Mouse (Mus musculus): ENCODE measurements around the gene Irs1. TPM values are rescaled to one million over a fixed set of nuclear protein-coding genes. Genes with fewer than 3 reads are reported as not detected.

The Irs1 gene
- polyA plus RNA-seq, 1 experiment from 2014 or later, result 9.3 TPM

DNA sequence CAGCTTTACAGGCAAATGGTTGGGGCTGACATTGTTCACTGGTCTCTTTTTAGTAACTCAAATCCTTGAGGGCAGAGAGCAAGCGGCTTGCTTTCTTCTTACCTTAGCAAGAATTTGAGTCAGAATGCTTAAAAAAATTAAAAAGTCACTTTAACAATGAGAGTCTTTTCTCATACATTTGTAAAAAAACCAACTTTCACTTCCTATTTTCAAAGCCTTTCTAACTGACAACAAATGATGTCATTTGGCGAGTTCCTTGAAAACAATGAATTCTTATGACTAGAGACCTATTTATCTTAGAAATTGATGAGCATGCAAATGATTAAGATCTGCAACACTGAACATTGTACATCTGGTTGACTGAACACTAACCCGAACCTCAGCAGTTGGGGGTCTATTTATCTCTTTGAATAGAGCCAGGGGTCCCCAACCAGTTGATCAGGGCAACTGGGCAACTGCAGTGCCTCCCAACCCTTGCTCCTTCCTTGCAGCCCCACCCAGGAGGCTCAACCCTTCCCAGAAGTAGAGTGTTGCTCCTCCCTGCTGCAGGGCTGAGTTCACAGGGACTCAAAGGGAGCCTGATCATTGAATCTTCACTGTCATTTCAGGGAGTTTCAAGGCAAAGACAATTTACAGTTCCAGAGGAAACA, 55.6 kb downstream of the Irs1 start:
- Histone ChIP-seq H3K4me3 (no peak overlapping the region), H3K4me1 (replicated peaks) (peaks cover 3% of the 10 kb centered on the region; the same call in 1 of the 2 replicates), H3K9me3 (no peaks in the 10 kb centered on the region), H3K36me3 (peaks cover 24% of the 10 kb centered on the region), H3K27ac (no peak overlapping the region), H3K27me3 (ENCODE audit: insufficient read depth, poor library complexity, severe bottlenecking) (no peaks in the 10 kb centered on the region)
- WGBS, result 65% methylated on average over 3 of the region's 3 CpGs
- no peak for DNase-seq (ENCODE audit: low spot score)

- Histone ChIP-seq H3K27ac (no peak overlapping the region), H3K4me3 (no peak overlapping the region), H3K4me1 (replicated peaks) (peaks cover 3% of the 10 kb centered on the region; the same call in 1 of the 2 replicates), H3K36me3 (peaks cover 24% of the 10 kb centered on the region), H3K9me3 (no peaks in the 10 kb centered on the region), H3K27me3 (ENCODE audit: insufficient read depth, poor library complexity, severe bottlenecking) (no peaks in the 10 kb centered on the region)
- DNase-seq (ENCODE audit: low spot score), result no peak
- 95% methylated on average over 3 of the region's 3 CpGs for WGBS
Measured at GRCm38 (mm10) chr1:82234616-82235015, 56.6 kb downstream of the Irs1 start.

GRCm38 (mm10) chr1:82232812-82233211, 58.4 kb downstream of the Irs1 start, which contains the start of gene Gm9747:
Gm9747 (plus strand) TSS chr1:82233112.
- Histone ChIP-seq H3K27me3 (ENCODE audit: insufficient read depth, poor library complexity, severe bottlenecking) (no peaks in the 10 kb centered on the region), H3K9me3 (no peaks in the 10 kb centered on the region), H3K4me3 (no peak within 1 kb of the TSS), H3K27ac (no peak within 1 kb of the TSS), H3K36me3 (peaks cover 24% of the 10 kb centered on the region), H3K4me1 (replicated peaks) (peaks cover 3% of the 10 kb centered on the region; the same call in 1 of the 2 replicates)
- WGBS, result 97% methylated on average over 3 of the region's 3 CpGs
- DNase-seq (ENCODE audit: low spot score), result no peak

- H3K27me3 ChIP-seq (ENCODE audit: insufficient read depth, poor library complexity, severe bottlenecking), result no peaks in the 10 kb centered on the region
- H3K36me3 ChIP-seq, result peaks cover 1% of the 10 kb centered on the region; the same call in 1 of the 2 replicates
- no peak for DNase-seq (ENCODE audit: low spot score)
- H3K4me3 ChIP-seq, result no peak overlapping the region
- no peaks in the 10 kb centered on the region for H3K4me1 ChIP-seq (replicated peaks)
- H3K27ac ChIP-seq, result no peak overlapping the region
- H3K9me3 ChIP-seq, result no peaks in the 10 kb centered on the region
Measured at GRCm38 (mm10) chr1:82228841-82229240, 62.4 kb downstream of the Irs1 start.

DNA sequence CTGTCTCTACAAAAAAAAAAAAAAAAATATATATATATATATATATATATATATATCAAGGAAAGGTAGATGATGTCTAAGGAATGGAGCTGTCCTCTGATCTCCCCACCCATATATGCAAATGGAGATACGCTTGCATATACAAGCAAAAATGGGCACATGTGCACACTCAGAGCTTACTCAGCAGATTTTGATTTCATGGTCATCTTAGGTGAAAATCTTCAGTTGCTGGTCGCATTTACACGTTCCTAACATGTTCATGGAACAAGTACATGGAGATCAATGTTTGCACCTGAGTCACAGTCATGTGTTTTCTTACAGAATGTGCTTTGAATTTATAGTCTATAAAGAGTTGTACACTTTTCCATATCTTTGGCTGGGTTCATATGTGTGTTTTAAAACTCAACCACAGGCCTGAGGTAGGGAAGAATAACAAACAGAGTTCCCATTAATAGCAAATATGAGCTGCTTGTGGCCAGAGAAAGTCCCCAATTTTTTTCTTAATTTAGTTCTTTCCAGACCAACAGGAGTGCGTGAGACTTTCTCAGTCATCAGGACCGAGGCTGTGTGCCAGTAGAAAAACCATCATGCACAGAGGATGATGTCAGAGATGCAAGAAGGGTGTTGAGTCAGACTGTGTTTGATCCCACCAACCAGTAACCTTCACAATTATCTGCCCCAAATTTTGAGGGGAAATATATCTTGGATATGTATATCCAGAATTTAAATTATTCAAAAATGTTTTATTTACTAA, 68.0 kb downstream of the Irs1 start:
- WGBS, result 89% methylated on average over 5 of the region's 5 CpGs
- no peaks in the 10 kb centered on the region for H3K9me3 ChIP-seq

DNA sequence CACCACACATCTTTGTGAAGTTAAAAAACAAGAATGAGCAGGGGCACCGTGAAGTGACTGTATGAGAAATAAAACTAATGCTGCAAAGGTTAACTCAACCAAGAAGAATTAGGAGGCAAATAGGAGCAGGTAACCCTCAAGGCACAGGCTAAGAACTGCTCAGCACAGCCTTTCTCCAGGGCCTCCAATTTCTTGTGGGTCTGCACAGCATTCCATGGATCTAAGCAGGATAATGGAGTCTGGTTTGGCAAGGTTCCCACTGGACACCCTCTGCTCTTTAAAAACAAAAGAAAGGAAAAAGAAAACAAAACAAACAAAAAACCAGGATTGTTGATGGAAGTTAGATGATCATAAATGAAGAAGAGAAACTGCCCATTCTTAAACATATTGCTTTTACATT, 69.8 kb downstream of the Irs1 start:
- no peak for DNase-seq (ENCODE audit: low spot score)
- no peaks in the 10 kb centered on the region for H3K36me3 ChIP-seq
- 80% methylated on average over 1 of the region's 1 CpGs for WGBS
- H3K4me3 ChIP-seq, result no peak overlapping the region
- no peaks in the 10 kb centered on the region for H3K27me3 ChIP-seq (ENCODE audit: insufficient read depth, poor library complexity, severe bottlenecking)
- H3K9me3 ChIP-seq, result no peaks in the 10 kb centered on the region
- 0 out of 2 replicates have a peak overlapping the region, but pooled peaks have one; percentile 30 for H3K27ac ChIP-seq
- H3K4me1 ChIP-seq (replicated peaks), result peaks cover 9% of the 10 kb centered on the region

More for the DNA sequence above, 68.0 kb downstream of the Irs1 start:
- no peak overlapping the region for H3K4me3 ChIP-seq
- DNase-seq (ENCODE audit: low spot score), result no peak
- H3K4me1 ChIP-seq (replicated peaks), result peaks cover 9% of the 10 kb centered on the region
- H3K36me3 ChIP-seq, result no peaks in the 10 kb centered on the region
- H3K27ac ChIP-seq, result no peak overlapping the region
- H3K27me3 ChIP-seq (ENCODE audit: insufficient read depth, poor library complexity, severe bottlenecking), result no peaks in the 10 kb centered on the region

DNA sequence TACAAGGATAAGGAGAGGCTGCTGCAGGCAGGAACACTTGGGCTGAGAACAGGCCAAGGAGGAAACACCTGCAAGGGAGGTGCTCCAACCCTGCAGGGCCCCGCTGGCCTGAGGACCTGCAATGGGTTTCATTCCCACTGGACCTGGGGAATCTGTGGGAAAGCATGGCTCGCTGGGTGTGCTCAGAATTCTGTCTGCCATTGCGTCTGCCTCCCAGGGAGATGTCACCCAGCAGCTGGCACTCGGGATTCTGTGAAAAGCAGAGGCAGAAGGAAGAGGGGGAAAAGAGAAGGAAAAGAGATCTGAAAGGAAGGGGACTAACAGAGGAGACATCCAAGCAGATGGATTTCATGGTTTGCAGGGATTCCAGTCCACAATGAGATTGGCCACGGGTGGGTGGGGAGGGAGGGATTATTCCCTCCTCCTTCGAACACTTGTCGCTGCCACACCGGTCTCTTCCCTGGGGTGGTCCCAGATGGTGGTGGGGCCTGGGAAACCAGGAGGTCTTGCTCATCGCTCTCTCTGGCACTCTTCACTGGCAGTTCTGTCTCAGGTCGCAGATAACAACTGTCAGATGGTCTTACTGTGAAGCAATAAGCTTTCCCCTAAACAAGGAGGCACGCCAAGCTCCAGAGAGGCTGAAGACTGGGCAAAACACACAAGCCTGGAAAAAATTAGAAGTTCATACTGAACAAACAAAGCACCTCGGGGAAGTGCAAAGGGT, 70.4 kb downstream of the Irs1 start:
- H3K4me1 ChIP-seq (replicated peaks), result peaks cover 9% of the 10 kb centered on the region
- no peaks in the 10 kb centered on the region for H3K27me3 ChIP-seq (ENCODE audit: insufficient read depth, poor library complexity, severe bottlenecking)
- WGBS, result 50% methylated on average over 12 of the region's 12 CpGs
- peak; percentile 6 for DNase-seq (ENCODE audit: low spot score)
- H3K9me3 ChIP-seq, result no peaks in the 10 kb centered on the region
- H3K36me3 ChIP-seq, result no peaks in the 10 kb centered on the region
- H3K4me3 ChIP-seq, result no peak overlapping the region
- peak overlapping the region; percentile 56; the same call in 1 of the 2 replicates for H3K27ac ChIP-seq

- no peaks in the 10 kb centered on the region for H3K27me3 ChIP-seq (ENCODE audit: insufficient read depth, poor library complexity, severe bottlenecking)
- H3K9me3 ChIP-seq, result peaks cover 7% of the 10 kb centered on the region; the same call in 1 of the 2 replicates
- no peaks in the 10 kb centered on the region for H3K36me3 ChIP-seq
- WGBS, result 91% methylated on average over 5 of the region's 5 CpGs
- H3K4me1 ChIP-seq (replicated peaks), result no peaks in the 10 kb centered on the region
- DNase-seq (ENCODE audit: low spot score), result no peak
- H3K4me3 ChIP-seq, result no peak overlapping the region
- H3K27ac ChIP-seq, result no peak overlapping the region
Measured at GRCm38 (mm10) chr1:82207511-82207910, 83.7 kb downstream of the Irs1 start.

DNA sequence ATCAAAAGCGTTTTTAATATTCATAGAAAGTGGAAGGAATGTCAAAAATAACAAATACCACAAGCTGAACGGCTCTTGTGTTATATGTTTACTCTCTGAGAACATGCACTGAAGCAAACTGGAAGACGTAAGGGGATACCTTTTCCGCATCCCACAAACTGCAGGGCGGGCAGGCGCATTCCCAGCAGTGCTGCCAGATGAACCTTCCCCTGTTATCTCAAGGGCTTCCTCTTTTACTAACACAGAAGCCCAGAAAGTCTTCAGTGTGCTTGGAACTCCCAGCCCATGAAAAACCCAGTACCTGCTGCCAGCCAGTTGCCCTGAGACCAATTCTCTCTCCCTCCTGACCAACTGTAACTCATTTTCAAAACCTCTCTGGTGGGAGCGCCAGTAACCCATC, 90.6 kb downstream of the Irs1 start:
- H3K27ac ChIP-seq, result peak overlapping the region; percentile 74
- DNase-seq (ENCODE audit: low spot score), result no peak
- peaks cover 18% of the 10 kb centered on the region for H3K4me1 ChIP-seq (replicated peaks)
- no peaks in the 10 kb centered on the region for H3K27me3 ChIP-seq (ENCODE audit: insufficient read depth, poor library complexity, severe bottlenecking)
- H3K4me3 ChIP-seq, result no peak overlapping the region
- H3K9me3 ChIP-seq, result no peaks in the 10 kb centered on the region
- no peaks in the 10 kb centered on the region for H3K36me3 ChIP-seq
- WGBS, result 77% methylated on average over 7 of the region's 7 CpGs

GRCm38 (mm10) chr1:82199918-82200317, 91.3 kb downstream of the Irs1 start:
- DNase-seq (ENCODE audit: low spot score), result no peak
- Histone ChIP-seq H3K27me3 (ENCODE audit: insufficient read depth, poor library complexity, severe bottlenecking) (no peaks in the 10 kb centered on the region), H3K4me3 (no peak overlapping the region), H3K36me3 (no peaks in the 10 kb centered on the region), H3K4me1 (replicated peaks) (peaks cover 18% of the 10 kb centered on the region), H3K27ac (no peak overlapping the region), H3K9me3 (no peaks in the 10 kb centered on the region)
- 57% methylated on average over 1 of the region's 1 CpGs for WGBS

DNA sequence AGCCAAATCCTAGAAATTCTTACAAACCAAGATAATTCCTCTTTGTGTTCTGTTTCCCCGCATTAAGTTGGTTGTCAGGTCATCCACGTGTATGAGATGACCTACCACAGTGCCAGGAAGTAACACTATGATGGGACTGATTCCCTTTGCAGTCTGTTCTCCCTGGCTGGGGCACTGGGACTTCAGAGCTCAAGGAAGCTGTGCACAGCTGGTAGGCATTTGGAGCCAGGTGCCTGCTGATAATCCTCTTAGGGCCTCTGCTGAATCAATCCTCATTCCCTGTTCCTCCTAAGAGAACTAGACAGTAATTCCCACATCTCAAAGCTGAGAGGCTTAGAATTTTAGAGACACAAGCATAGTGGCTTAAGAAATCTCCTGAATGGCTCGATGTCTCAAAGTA, 99.6 kb downstream of the Irs1 start:
- Histone ChIP-seq H3K4me1 (replicated peaks) (no peaks in the 10 kb centered on the region), H3K27me3 (ENCODE audit: insufficient read depth, poor library complexity, severe bottlenecking) (no peaks in the 10 kb centered on the region), H3K4me3 (no peak overlapping the region), H3K9me3 (no peaks in the 10 kb centered on the region), H3K27ac (no peak overlapping the region), H3K36me3 (no peaks in the 10 kb centered on the region)
- no peak for DNase-seq (ENCODE audit: low spot score)
- WGBS, result 50% methylated on average over 3 of the region's 3 CpGs

GRCm38 (mm10) chr1:82189516-82189915, 101.7 kb downstream of the Irs1 start:
- H3K4me3 ChIP-seq, result no peak overlapping the region
- no peaks in the 10 kb centered on the region for H3K27me3 ChIP-seq (ENCODE audit: insufficient read depth, poor library complexity, severe bottlenecking)
- H3K4me1 ChIP-seq (replicated peaks), result no peaks in the 10 kb centered on the region
- WGBS, result 76% methylated on average over 3 of the region's 3 CpGs
- no peak overlapping the region for H3K27ac ChIP-seq
- no peak for DNase-seq (ENCODE audit: low spot score)
- H3K9me3 ChIP-seq, result no peaks in the 10 kb centered on the region
- H3K36me3 ChIP-seq, result no peaks in the 10 kb centered on the region
